Mouse (Mus musculus) heart, adult 2 months (tissue): ENCODE results near the gene Phf3. TPM values are rescaled to one million over a fixed set of nuclear protein-coding genes. Genes with fewer than 3 reads are reported as not detected.

Experiments used
- DNase-seq, 2 experiments: peaks; one replicate each; pipeline ENCODE4 v3.0.0; 2021
- H3K27ac ChIP-seq: fragments of 200-600 bp; 2 replicates; pipeline ENCODE4 v1.8.1; 2022
- H3K27me3 ChIP-seq: fragments of 200-500 bp; 2 replicates; pipeline ENCODE4 v1.6.1; 2012; ENCODE audit warnings: mild to moderate bottlenecking, low read length, inconsistent platforms, mixed read lengths; ENCODE audit not compliant: control insufficient read depth, insufficient read depth
- H3K36me3 ChIP-seq: fragments of 200-500 bp; 2 replicates; pipeline ENCODE4 v1.6.1; 2012; ENCODE audit warnings: low read length, inconsistent platforms; ENCODE audit not compliant: control insufficient read depth, insufficient read depth
- H3K4me1 ChIP-seq: fragments of 200-500 bp; 2 replicates; pipeline ENCODE4 v1.6.1; 2011; ENCODE audit warnings: low read length; ENCODE audit not compliant: control insufficient read depth, insufficient read depth
- H3K4me3 ChIP-seq: fragments of 200-600 bp; 2 replicates; pipeline ENCODE4 v1.8.1; 2022
- H3K79me2 ChIP-seq: fragments of 200-500 bp; replicated peaks from 2 replicates; pipeline ENCODE4 v1.6.1; 2012; ENCODE audit warnings: mild to moderate bottlenecking, inconsistent platforms, low read length, moderate library complexity, mixed read lengths; ENCODE audit not compliant: control insufficient read depth, insufficient read depth
- H3K9ac ChIP-seq: fragments of 200-500 bp; 2 replicates; pipeline ENCODE4 v1.6.1; 2012; ENCODE audit warnings: low read depth, mild to moderate bottlenecking, control low read depth, inconsistent platforms, low read length, mixed read lengths
- CTCF ChIP-seq: fragments of 200-600 bp; IDR thresholded peaks from 2 replicates; pipeline ENCODE4 v1.8.1; 2022; ENCODE audit warnings: antibody characterized with exemption, mild to moderate bottlenecking, moderate library complexity
- EP300 ChIP-seq: fragments of 200-500 bp; IDR thresholded peaks from 2 replicates; pipeline ENCODE4 v1.6.1; 2011; ENCODE audit warnings: low read depth, low read length, control low read depth; ENCODE audit not compliant: insufficient read depth
- POLR2A ChIP-seq: fragments of 200-500 bp; IDR thresholded peaks from 2 replicates; pipeline ENCODE4 v1.6.1; 2011; ENCODE audit warnings: mild to moderate bottlenecking, low read depth, low read length, control low read depth; ENCODE audit not compliant: insufficient read depth
- WGBS: fragments of 180-500 bp; shearing (Covaris S2); methylation state at CpG from one replicate; pipeline ENCODE4 v1.1.7; 2018; 5-methylcytosine and 5-hydroxymethylcytosine counted together
- intact Hi-C: fragments of 180-260 bp; cut with DNase I; formaldehyde crosslinking; loops from one replicate; pipeline ENCODE4 v1.15.1; 2025
- polyA plus RNA-seq: library from polyadenylated mRNA; depleted of rRNA; stranded (reverse); fragments of >200 nt; gene quantifications from 2 replicates; pipeline ENCODE4 v1.2.3, GENCODE M21; 2012
- total RNA-seq, 2 experiments: library from RNA; stranded (reverse); gene quantifications; 2 replicates each; pipeline ENCODE4 v1.2.3; 2021

Phf3 gene
- total and polyA plus RNA-seq, 3 experiments = 9.5 to 38.3 (median 34.8) TPM

- peaks cover 3% of the 10 kb centered on the region; the same call in 1 of the 2 replicates for H3K36me3 ChIP-seq
- intact Hi-C loops = no loop called here
- H3K4me1 ChIP-seq = no peaks in the 10 kb centered on the region
- H3K27me3 ChIP-seq = no peaks in the 10 kb centered on the region
- WGBS = 74% methylated on average over 10 of the region's 10 CpGs
- no peak for DNase-seq
- H3K4me3 ChIP-seq = no peak overlapping the region
- H3K9ac ChIP-seq = no peak overlapping the region
- TF ChIP-seq POLR2A = no peak
- TF ChIP-seq EP300 = no peak
- no peak for TF ChIP-seq CTCF
- no peak overlapping the region for H3K27ac ChIP-seq
- H3K79me2 ChIP-seq = no peaks in the 10 kb centered on the region
These were observed 65.5 kb downstream of the Phf3 start for GRCm38 (mm10) chr1:30808101-30808699.

- TF ChIP-seq POLR2A = no peak
- TF ChIP-seq EP300 = no peak
- TF ChIP-seq CTCF = no peak
- H3K9ac ChIP-seq = no peak overlapping the region
- H3K36me3 ChIP-seq = peaks cover 3% of the 10 kb centered on the region; the same call in 1 of the 2 replicates
- H3K27me3 ChIP-seq = no peaks in the 10 kb centered on the region
- H3K27ac ChIP-seq = no peak overlapping the region
- WGBS = 94% methylated on average over 11 of the region's 11 CpGs
- no peak overlapping the region for H3K4me3 ChIP-seq
- intact Hi-C loops = no loop called here
- no peaks in the 10 kb centered on the region for H3K4me1 ChIP-seq
- H3K79me2 ChIP-seq = no peaks in the 10 kb centered on the region
- no peak for DNase-seq
These were observed 67.9 kb downstream of the Phf3 start for GRCm38 (mm10) chr1:30805688-30806285.

GRCm38 (mm10) chr1:30804919-30805318 is 68.8 kb downstream of the Phf3 start:
- DNase-seq = no peak
- Histone ChIP-seq H3K4me3 (no peak overlapping the region), H3K27me3 (no peaks in the 10 kb centered on the region), H3K79me2 (no peaks in the 10 kb centered on the region), H3K9ac (no peak overlapping the region), H3K27ac (no peak overlapping the region), H3K4me1 (no peaks in the 10 kb centered on the region), H3K36me3 (peaks cover 3% of the 10 kb centered on the region; the same call in 1 of the 2 replicates)
- 94% methylated on average over 7 of the region's 7 CpGs for WGBS
- TF ChIP-seq EP300 (no peak), POLR2A (no peak), CTCF (no peak)
- intact Hi-C loops = no loop called here

GRCm38 (mm10) chr1:30801911-30802310 is 71.8 kb downstream of the Phf3 start:
- 96% methylated on average over 8 of the region's 8 CpGs for WGBS
- H3K36me3 ChIP-seq = peaks cover 3% of the 10 kb centered on the region; the same call in 1 of the 2 replicates
- no peaks in the 10 kb centered on the region for H3K4me1 ChIP-seq
- H3K27me3 ChIP-seq = no peaks in the 10 kb centered on the region
- DNase-seq = no peak
- no peak overlapping the region for H3K9ac ChIP-seq
- no peak overlapping the region for H3K4me3 ChIP-seq
- no peak for TF ChIP-seq EP300
- no peak for TF ChIP-seq CTCF
- no peak for TF ChIP-seq POLR2A
- intact Hi-C loops = no loop called here
- no peaks in the 10 kb centered on the region for H3K79me2 ChIP-seq
- H3K27ac ChIP-seq = no peak overlapping the region

GRCm38 (mm10) chr1:30799277-30799834 is 74.4 kb downstream of the Phf3 start:
- intact Hi-C loops = no loop called here
- Histone ChIP-seq H3K4me3 (no peak overlapping the region), H3K27ac (no peak overlapping the region), H3K27me3 (no peaks in the 10 kb centered on the region), H3K79me2 (no peaks in the 10 kb centered on the region), H3K9ac (no peak overlapping the region), H3K4me1 (no peaks in the 10 kb centered on the region), H3K36me3 (no peaks in the 10 kb centered on the region)
- WGBS = 61% methylated on average over 6 of the region's 6 CpGs
- DNase-seq = no peak
- TF ChIP-seq CTCF (no peak), POLR2A (no peak), EP300 (no peak)

GRCm38 (mm10) chr1:30794606-30795005 is 79.1 kb downstream of the Phf3 start:
- no peak overlapping the region for H3K9ac ChIP-seq
- no peaks in the 10 kb centered on the region for H3K36me3 ChIP-seq
- WGBS = 92% methylated on average over 5 of the region's 5 CpGs
- no peak overlapping the region for H3K27ac ChIP-seq
- no peaks in the 10 kb centered on the region for H3K4me1 ChIP-seq
- intact Hi-C loops = no loop called here
- DNase-seq = no peak
- TF ChIP-seq EP300 = no peak
- no peak for TF ChIP-seq POLR2A
- no peak for TF ChIP-seq CTCF
- no peaks in the 10 kb centered on the region for H3K27me3 ChIP-seq
- H3K79me2 ChIP-seq = no peaks in the 10 kb centered on the region
- no peak overlapping the region for H3K4me3 ChIP-seq
